Mouse (Mus musculus) MEL (cell line): ENCODE measurements at regions not wholly inside any gene's neighbourhood (a gene's known extent, or its start where the extent isn't known, plus 50 kb on each side); places are given as distances from the start of the nearest gene placed in this dataset.

Experiments
- DNase-seq: peaks from one replicate; pipeline ENCODE4 v3.0.0; 2011; ENCODE audit warnings: low read depth, low spot score
- H3K27ac ChIP-seq: 2 replicates; pipeline ENCODE4 v1.5.1; 2012; ENCODE audit warnings: low read depth, mild to moderate bottlenecking, control low read depth, low read length, moderate library complexity; ENCODE audit not compliant: control insufficient read depth
- H3K27me3 ChIP-seq, 2 experiments: fragments of 150-350 bp in 1 of 2; sonication (generic) in 1 of 2; 2 replicates each; pipeline ENCODE4 v1.6.1; 2012; ENCODE audit warnings: low read length in 2 of 2, mild to moderate bottlenecking in 2 of 2, improper control_type of control experiment in 1 of 2, moderate library complexity in 1 of 2; ENCODE audit not compliant: insufficient read depth in 2 of 2, control insufficient read depth in 1 of 2
- H3K36me3 ChIP-seq, 2 experiments: 2 replicates each; pipeline ENCODE4 v1.6.1; 2012 to 2014; ENCODE audit warnings: low read length in 2 of 2, improper control_type of control experiment in 1 of 2, inconsistent platforms in 1 of 2, mild to moderate bottlenecking in 1 of 2; ENCODE audit not compliant: insufficient read depth in 2 of 2, control insufficient read depth in 1 of 2
- H3K4me1 ChIP-seq, 2 experiments: fragments of 150-350 bp in 1 of 2; sonication (generic) in 1 of 2; 2 replicates each; pipeline ENCODE4 v1.6.1; 2012; ENCODE audit warnings: low read length in 2 of 2, improper control_type of control experiment in 1 of 2, mild to moderate bottlenecking in 1 of 2; ENCODE audit not compliant: insufficient read depth in 2 of 2, control insufficient read depth in 1 of 2
- H3K4me3 ChIP-seq, 2 experiments: fragments of 150-350 bp in 1 of 2; sonication (generic) in 1 of 2; 2 replicates each; pipeline ENCODE4 v1.5.1; 2012; ENCODE audit warnings: low read depth in 2 of 2, low read length in 2 of 2, mild to moderate bottlenecking in 2 of 2, moderate library complexity in 2 of 2, control low read depth in 1 of 2, improper control_type of control experiment in 1 of 2; ENCODE audit not compliant: control insufficient read depth in 1 of 2, insufficient read depth in 1 of 2
- H3K79me2 ChIP-seq: 2 replicates; pipeline ENCODE4 v1.6.1; 2012; ENCODE audit warnings: mild to moderate bottlenecking, low read length, moderate library complexity; ENCODE audit not compliant: control insufficient read depth, poor library complexity, insufficient read depth
- H3K9ac ChIP-seq: 2 replicates; pipeline ENCODE4 v1.6.1; 2012; ENCODE audit warnings: low read depth, mild to moderate bottlenecking, control low read depth, low read length, moderate library complexity; ENCODE audit not compliant: control insufficient read depth, poor library complexity, severe bottlenecking
- H3K9me3 ChIP-seq: fragments of 150-350 bp; sonication (generic); replicated peaks from 2 replicates; pipeline ENCODE4 v1.6.1; 2012; ENCODE audit warnings: mild to moderate bottlenecking, low read length, improper control_type of control experiment, moderate library complexity; ENCODE audit not compliant: insufficient read depth
- CHD1 ChIP-seq: IDR thresholded peaks from 2 replicates; pipeline ENCODE4 v1.6.1; 2012; ENCODE audit warnings: low read depth, mild to moderate bottlenecking, inconsistent platforms, low read length, improper control_type of control experiment
- CTCF ChIP-seq, 3 experiments: IDR thresholded peaks in 2 of 3; conservative IDR thresholded peaks in 1 of 3; 2 replicates each; pipeline ENCODE4 v1.5.1; 2011 to 2012; ENCODE audit warnings: low read length in 3 of 3, low read depth in 2 of 3, mild to moderate bottlenecking in 2 of 3, improper control_type of control experiment in 1 of 3, inconsistent platforms in 1 of 3, mixed read lengths in 1 of 3, moderate library complexity in 1 of 3; ENCODE audit not compliant: control insufficient read depth in 1 of 3, insufficient read depth in 1 of 3, poor library complexity in 1 of 3, severe bottlenecking in 1 of 3
- E2F4 ChIP-seq: IDR thresholded peaks from 2 replicates; pipeline ENCODE4 v1.6.1; 2011; ENCODE audit warnings: low read depth, low read length, improper control_type of control experiment, borderline replicate concordance
- ELF1 ChIP-seq: IDR thresholded peaks from 2 replicates; pipeline ENCODE4 v1.6.1; 2014; ENCODE audit warnings: low read depth, mild to moderate bottlenecking, inconsistent platforms, low read length, improper control_type of control experiment, moderate library complexity
- ETS1 ChIP-seq: IDR thresholded peaks from 2 replicates; pipeline ENCODE4 v1.6.1; 2012; ENCODE audit warnings: low read depth, mild to moderate bottlenecking, inconsistent platforms, low read length, improper control_type of control experiment, moderate library complexity
- GABPA ChIP-seq: IDR thresholded peaks from 2 replicates; pipeline ENCODE4 v1.6.1; 2012; ENCODE audit warnings: low read depth, mild to moderate bottlenecking, inconsistent platforms, low read length, improper control_type of control experiment, moderate library complexity
- JUND ChIP-seq: IDR thresholded peaks from 2 replicates; pipeline ENCODE4 v1.6.1; 2011; ENCODE audit warnings: low read depth, mild to moderate bottlenecking, improper control_type of control experiment, low read length
- KAT2A ChIP-seq: conservative IDR thresholded peaks from 2 replicates; pipeline ENCODE4 v1.6.1; 2012; ENCODE audit warnings: low read depth, low read length, improper control_type of control experiment, inconsistent platforms
- MAFK ChIP-seq: IDR thresholded peaks from 2 replicates; pipeline ENCODE4 v1.6.1; 2011; ENCODE audit warnings: low read depth, mild to moderate bottlenecking, low read length, improper control_type of control experiment, borderline replicate concordance
- MAZ ChIP-seq: IDR thresholded peaks from 2 replicates; pipeline ENCODE4 v1.6.1; 2012; ENCODE audit warnings: low read depth, mild to moderate bottlenecking, inconsistent platforms, low read length, improper control_type of control experiment
- MYC ChIP-seq: IDR thresholded peaks from 2 replicates; pipeline ENCODE4 v1.6.1; 2011; ENCODE audit warnings: low read depth, mild to moderate bottlenecking, low read length, improper control_type of control experiment, moderate library complexity
- NRF1 ChIP-seq: IDR thresholded peaks from 2 replicates; pipeline ENCODE4 v1.6.1; 2014; ENCODE audit warnings: low read depth, mild to moderate bottlenecking, inconsistent platforms, low read length, improper control_type of control experiment, moderate library complexity; ENCODE audit not compliant: poor library complexity, insufficient read depth, severe bottlenecking
- POLR2A ChIP-seq, 2 experiments: IDR thresholded peaks; 2 replicates each; pipeline ENCODE4 v1.6.1; 2011 to 2012; ENCODE audit warnings: low read length in 2 of 2, mild to moderate bottlenecking in 2 of 2, control low read depth in 1 of 2, improper control_type of control experiment in 1 of 2, low read depth in 1 of 2, moderate library complexity in 1 of 2; ENCODE audit not compliant: control insufficient read depth in 1 of 2, insufficient read depth in 1 of 2, poor library complexity in 1 of 2
- POLR2AphosphoS2 ChIP-seq: IDR thresholded peaks from 2 replicates; pipeline ENCODE4 v1.6.1; 2011; ENCODE audit warnings: low read length, improper control_type of control experiment
- POLR2AphosphoS5 ChIP-seq: IDR thresholded peaks from 2 replicates; pipeline ENCODE4 v1.6.1; 2012; ENCODE audit warnings: low read depth, borderline replicate concordance, mild to moderate bottlenecking, inconsistent platforms, low read length, moderate library complexity, mixed read lengths
- RAD21 ChIP-seq: IDR thresholded peaks from 2 replicates; pipeline ENCODE4 v1.6.1; 2011; ENCODE audit warnings: mild to moderate bottlenecking, low read depth, low read length, improper control_type of control experiment
- RCOR1 ChIP-seq: IDR thresholded peaks from 2 replicates; pipeline ENCODE4 v1.6.1; 2012; ENCODE audit warnings: low read depth, mild to moderate bottlenecking, inconsistent platforms, low read length, improper control_type of control experiment
- SIN3A ChIP-seq: IDR thresholded peaks from 2 replicates; pipeline ENCODE4 v1.6.1; 2012; ENCODE audit warnings: low read length, improper control_type of control experiment, inconsistent platforms
- SMC3 ChIP-seq: IDR thresholded peaks from 2 replicates; pipeline ENCODE4 v1.6.1; 2011; ENCODE audit warnings: low read depth, low read length, improper control_type of control experiment
- TAL1 ChIP-seq: IDR thresholded peaks from 2 replicates; pipeline ENCODE4 v1.6.1; 2012; ENCODE audit warnings: mild to moderate bottlenecking, inconsistent platforms, low read length, moderate library complexity, mixed read lengths
- TBP ChIP-seq: IDR thresholded peaks from 2 replicates; pipeline ENCODE4 v1.8.0; 2011; ENCODE audit warnings: low read depth, low read length, improper control_type of control experiment
- TCF12 ChIP-seq: IDR thresholded peaks from 2 replicates; pipeline ENCODE4 v1.6.1; 2014; ENCODE audit warnings: low read depth, mild to moderate bottlenecking, inconsistent platforms, low read length, improper control_type of control experiment, moderate library complexity
- UBTF ChIP-seq: IDR thresholded peaks from 2 replicates; pipeline ENCODE4 v1.6.1; 2012; ENCODE audit warnings: low read depth, mild to moderate bottlenecking, inconsistent platforms, low read length, improper control_type of control experiment, moderate library complexity, borderline replicate concordance; ENCODE audit not compliant: insufficient read depth
- USF1 ChIP-seq: IDR thresholded peaks from 2 replicates; pipeline ENCODE4 v1.6.1; 2014; ENCODE audit warnings: low read depth, mild to moderate bottlenecking, inconsistent platforms, low read length, improper control_type of control experiment, moderate library complexity
- ZC3H11A ChIP-seq: IDR thresholded peaks from 2 replicates; pipeline ENCODE4 v1.6.1; 2012; ENCODE audit warnings: low read depth, mild to moderate bottlenecking, inconsistent platforms, low read length, improper control_type of control experiment
- ZMIZ1 ChIP-seq: IDR thresholded peaks from 2 replicates; pipeline ENCODE4 v1.6.1; 2012; ENCODE audit warnings: low read depth, mild to moderate bottlenecking, inconsistent platforms, low read length, improper control_type of control experiment, moderate library complexity
- ZNF384 ChIP-seq: IDR thresholded peaks from 2 replicates; pipeline ENCODE4 v1.6.1; 2012; ENCODE audit warnings: low read depth, mild to moderate bottlenecking, inconsistent platforms, low read length, improper control_type of control experiment

DNA sequence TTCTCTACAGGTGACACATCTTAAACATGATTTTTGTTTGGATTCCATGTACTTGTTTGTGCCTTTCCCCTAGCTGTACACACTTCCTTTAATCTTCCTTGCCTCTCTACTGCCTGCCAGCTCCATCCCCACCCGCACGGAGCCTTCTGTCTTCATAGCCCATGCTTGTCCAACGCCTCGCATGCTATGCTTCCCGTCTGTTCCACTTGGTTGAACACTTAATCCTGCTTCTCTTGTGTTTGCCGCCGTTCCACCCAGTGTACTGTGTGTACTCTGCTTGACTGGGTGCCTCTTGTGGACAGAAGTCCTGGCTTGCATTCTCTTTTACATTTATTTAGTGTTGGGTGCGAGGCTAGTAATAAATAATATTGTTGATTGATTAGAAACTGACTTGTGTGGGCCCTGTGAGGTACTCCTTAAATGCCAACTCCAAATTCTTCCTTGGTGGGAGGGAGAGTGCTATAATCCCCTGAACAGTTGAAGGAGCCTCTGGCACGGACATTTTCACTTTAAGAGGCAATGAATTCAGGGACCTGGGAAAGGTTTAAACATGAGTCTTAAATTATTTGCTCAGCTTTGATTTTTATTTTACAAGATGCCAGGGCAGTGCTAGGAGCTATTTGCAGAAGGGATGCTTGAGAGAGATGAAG lies 88.9 kb upstream of the Klhl29 start:
- no peaks in the 10 kb centered on the region for H3K79me2 ChIP-seq
- H3K27me3 ChIP-seq: no peaks in the 10 kb centered on the region
- H3K4me3 ChIP-seq: no peak overlapping the region
- H3K27ac ChIP-seq: no peak overlapping the region
- no peaks in the 10 kb centered on the region for H3K9me3 ChIP-seq
- H3K9ac ChIP-seq: no peak overlapping the region
- no peaks in the 10 kb centered on the region for H3K36me3 ChIP-seq
- TF ChIP-seq POLR2AphosphoS2 (no peak), MYC (no peak), ZC3H11A (no peak), NRF1 (no peak), UBTF (no peak), ZNF384 (no peak), CTCF (IDR thresholded peaks at IDR 0.05 in 2 of 3, conservative IDR thresholded peaks at IDR 0.05 in 1 of 3; ENCODE audit: control insufficient read depth in 1 of 3, insufficient read depth in 1 of 3, low read depth in 2 of 3, low read length in 3 of 3, poor library complexity in 1 of 3, severe bottlenecking in 1 of 3) (no peak), TCF12 (no peak), SMC3 (no peak), POLR2A (IDR thresholded peaks at IDR 0.05; ENCODE audit: control insufficient read depth in 1 of 2, insufficient read depth in 1 of 2, low read depth in 1 of 2, low read length in 2 of 2, poor library complexity in 1 of 2) (no peak), TBP (no peak), ZMIZ1 (no peak), RCOR1 (no peak), ELF1 (no peak), E2F4 (no peak), MAZ (no peak), USF1 (no peak)
- no peaks in the 10 kb centered on the region for H3K4me1 ChIP-seq
- no peak for DNase-seq

GRCm38 (mm10) chr12:5453157-5453556 lies 77.7 kb upstream of the Klhl29 start:
- Histone ChIP-seq H3K4me1 (no peaks in the 10 kb centered on the region), H3K4me3 (no peak overlapping the region), H3K36me3 (no peaks in the 10 kb centered on the region), H3K79me2 (no peaks in the 10 kb centered on the region), H3K27ac (no peak overlapping the region), H3K27me3 (no peaks in the 10 kb centered on the region), H3K9me3 (no peaks in the 10 kb centered on the region), H3K9ac (no peak overlapping the region)
- TF ChIP-seq POLR2A (IDR thresholded peaks at IDR 0.05; ENCODE audit: control insufficient read depth in 1 of 2, insufficient read depth in 1 of 2, low read depth in 1 of 2, low read length in 2 of 2, poor library complexity in 1 of 2) (no peak), POLR2AphosphoS5 (no peak), CTCF (IDR thresholded peaks at IDR 0.05 in 2 of 3, conservative IDR thresholded peaks at IDR 0.05 in 1 of 3; ENCODE audit: control insufficient read depth in 1 of 3, insufficient read depth in 1 of 3, low read depth in 2 of 3, low read length in 3 of 3, poor library complexity in 1 of 3, severe bottlenecking in 1 of 3) (no peak), SIN3A (no peak), UBTF (no peak), RAD21 (no peak), MAZ (no peak), JUND (no peak), RCOR1 (no peak), TAL1 (no peak), GABPA (no peak), NRF1 (no peak), SMC3 (no peak), POLR2AphosphoS2 (no peak), TCF12 (no peak), ETS1 (no peak), CHD1 (no peak), ELF1 (no peak), KAT2A (no peak), MAFK (no peak)
- DNase-seq: no peak
